Mouse (Mus musculus) liver, embryonic 16.5 days (tissue): ENCODE measurements at regions not wholly inside any gene's neighbourhood (a gene's known extent, or its start where the extent isn't known, plus 50 kb on each side); places are given as distances from the start of the nearest gene placed in this dataset.

Experiments
- ATAC-seq: fragments of 200-750 bp; cut with Nextera tagmentation; 2 replicates; pipeline ENCODE4 v1.8.0; 2017; ENCODE audit warnings: low read depth, mild to moderate bottlenecking, moderate number of reproducible peaks, moderate library complexity
- H3K27ac ChIP-seq: fragments of 300-500 bp; sonication (generic); 2 replicates; pipeline ENCODE4 v1.5.1; 2014; ENCODE audit warnings: mild to moderate bottlenecking, low read length
- H3K27me3 ChIP-seq: fragments of 300-500 bp; sonication (generic); 2 replicates; pipeline ENCODE4 v1.6.1; 2014; ENCODE audit warnings: low read depth, low read length, mixed read lengths; ENCODE audit not compliant: control insufficient read depth, insufficient read depth
- H3K36me3 ChIP-seq: fragments of 300-500 bp; sonication (generic); 2 replicates; pipeline ENCODE4 v1.6.1; 2014; ENCODE audit warnings: mild to moderate bottlenecking; ENCODE audit not compliant: control insufficient read depth, insufficient read depth
- H3K4me1 ChIP-seq: fragments of 300-500 bp; sonication (generic); 2 replicates; pipeline ENCODE4 v1.6.1; 2014; ENCODE audit warnings: low read depth, low read length, mixed read lengths; ENCODE audit not compliant: control insufficient read depth
- H3K4me2 ChIP-seq: fragments of 300-500 bp; sonication (generic); 2 replicates; pipeline ENCODE4 v1.6.1; 2014; ENCODE audit warnings: low read depth, low read length, mixed read lengths
- H3K4me3 ChIP-seq: fragments of 300-500 bp; sonication (generic); 2 replicates; pipeline ENCODE4 v1.5.1; 2014; ENCODE audit warnings: low read depth, mild to moderate bottlenecking, low read length
- H3K9ac ChIP-seq: fragments of 300-500 bp; sonication (generic); 2 replicates; pipeline ENCODE4 v1.6.1; 2014; ENCODE audit warnings: low read depth, low read length
- H3K9me3 ChIP-seq: fragments of 300-500 bp; sonication (generic); replicated peaks from 2 replicates; pipeline ENCODE4 v1.6.1; 2016; ENCODE audit warnings: low read length; ENCODE audit not compliant: control insufficient read depth
- WGBS: fragments of 180-500 bp; shearing (Covaris S2); extraction: QIAGEN DNeasy Blood & Tissue Kit; methylation state at CpG from one replicate; pipeline ENCODE4 v1.1.7; 2014; ENCODE audit not compliant: insufficient replicate concordance; 5-methylcytosine and 5-hydroxymethylcytosine counted together

GRCm38 (mm10) chr10:83914401-83915132, 191.9 kb downstream of the 1500009L16Rik start:
- Histone ChIP-seq H3K4me2 (no peak overlapping the region), H3K27ac (no peak overlapping the region), H3K4me1 (no peaks in the 10 kb centered on the region), H3K4me3 (no peak overlapping the region), H3K36me3 (no peaks in the 10 kb centered on the region), H3K27me3 (no peaks in the 10 kb centered on the region), H3K9ac (no peak overlapping the region), H3K9me3 (no peaks in the 10 kb centered on the region)
- WGBS, result 26% methylated on average over 12 of the region's 12 CpGs
- no peak for ATAC-seq

DNA sequence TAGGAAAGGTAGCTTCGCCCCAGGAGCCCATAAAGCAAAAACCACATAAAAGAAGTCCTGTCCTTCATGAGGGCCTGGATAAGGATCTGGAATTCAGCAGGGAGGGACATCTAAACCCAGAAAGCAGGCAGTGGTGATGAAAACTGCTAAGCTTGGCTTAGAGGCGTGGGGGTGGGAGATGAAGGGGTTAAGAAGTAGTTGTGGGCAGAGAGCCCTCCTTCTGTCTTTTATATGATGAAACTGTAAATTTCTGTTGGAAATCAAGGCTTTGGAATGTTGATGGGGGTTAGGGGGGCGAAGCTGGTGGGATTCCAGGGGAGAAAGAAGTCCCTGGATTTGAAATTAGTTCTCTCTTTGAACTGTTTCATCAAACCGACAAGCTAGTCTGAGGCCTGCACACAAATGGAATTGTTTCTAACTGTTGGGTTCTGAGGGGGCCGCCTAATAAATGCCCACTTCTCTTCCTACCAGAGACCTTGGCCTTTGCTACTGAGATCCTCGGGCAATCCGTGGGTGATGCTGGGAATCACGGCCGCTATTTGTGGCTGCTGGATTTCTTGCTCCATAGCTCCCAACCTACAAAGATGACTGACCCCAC, 192.6 kb downstream of the 1500009L16Rik start:
- ATAC-seq, result no peak
- Histone ChIP-seq H3K27ac (no peak overlapping the region), H3K9me3 (no peaks in the 10 kb centered on the region), H3K4me2 (no peak overlapping the region), H3K36me3 (no peaks in the 10 kb centered on the region), H3K9ac (no peak overlapping the region), H3K4me1 (no peaks in the 10 kb centered on the region), H3K4me3 (no peak overlapping the region), H3K27me3 (no peaks in the 10 kb centered on the region)
- WGBS, result 39% methylated on average over 9 of the region's 9 CpGs

GRCm38 (mm10) chr10:83926990-83927389, 204.3 kb downstream of the 1500009L16Rik start:
- H3K27ac ChIP-seq, result no peak overlapping the region
- no peaks in the 10 kb centered on the region for H3K4me1 ChIP-seq
- no peaks in the 10 kb centered on the region for H3K9me3 ChIP-seq
- no peak overlapping the region for H3K4me3 ChIP-seq
- ATAC-seq, result no peak
- 46% methylated on average over 4 of the region's 4 CpGs for WGBS
- no peaks in the 10 kb centered on the region for H3K36me3 ChIP-seq
- no peak overlapping the region for H3K9ac ChIP-seq
- H3K4me2 ChIP-seq, result no peak overlapping the region
- no peaks in the 10 kb centered on the region for H3K27me3 ChIP-seq

DNA sequence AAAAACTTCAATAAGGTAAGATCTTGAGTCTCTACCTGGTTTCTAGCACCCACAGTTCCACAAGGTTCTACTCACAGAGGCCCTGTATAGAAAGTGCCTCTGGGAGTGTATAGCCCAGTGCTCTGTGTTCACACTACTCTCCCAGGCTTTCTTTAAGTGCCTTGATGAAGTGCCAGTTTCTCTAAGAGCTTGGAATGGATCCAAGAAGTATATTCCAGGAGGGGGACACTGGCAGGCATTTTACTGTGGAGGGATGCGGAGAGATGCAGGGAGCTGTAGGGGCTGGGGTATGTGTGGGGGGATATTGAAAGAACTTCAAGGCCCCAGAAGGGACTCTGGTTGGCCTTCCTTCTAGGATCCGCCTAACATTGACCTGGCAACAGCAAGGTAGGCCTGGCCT, 204.9 kb downstream of the 1500009L16Rik start:
- H3K4me2 ChIP-seq, result no peak overlapping the region
- no peak overlapping the region for H3K4me3 ChIP-seq
- 67% methylated on average over 2 of the region's 2 CpGs for WGBS
- no peak overlapping the region for H3K27ac ChIP-seq
- no peaks in the 10 kb centered on the region for H3K27me3 ChIP-seq
- H3K4me1 ChIP-seq, result no peaks in the 10 kb centered on the region
- no peak for ATAC-seq
- H3K9me3 ChIP-seq, result no peaks in the 10 kb centered on the region
- no peak overlapping the region for H3K9ac ChIP-seq
- H3K36me3 ChIP-seq, result no peaks in the 10 kb centered on the region

DNA sequence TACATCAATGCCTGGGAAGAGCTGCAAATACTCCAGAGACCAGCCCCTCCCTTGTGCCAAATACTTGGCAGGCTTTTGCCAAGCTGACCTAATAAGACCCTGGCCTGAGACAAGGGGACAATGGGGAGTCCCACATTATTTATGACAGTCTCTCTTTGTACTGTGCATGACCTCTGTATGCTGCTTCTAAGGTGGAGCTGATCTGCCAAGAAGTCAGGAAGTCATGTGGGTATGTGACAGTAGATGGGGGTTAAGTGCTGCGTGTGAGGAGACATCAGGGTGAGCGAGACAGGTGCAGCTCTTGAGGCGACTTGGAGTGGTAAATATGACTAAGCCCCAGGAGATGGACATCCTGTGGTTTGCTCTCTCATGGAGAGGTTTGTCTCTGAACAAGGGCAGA, 209.1 kb downstream of the 1500009L16Rik start:
- H3K9me3 ChIP-seq, result no peaks in the 10 kb centered on the region
- WGBS, result 25% methylated on average over 3 of the region's 3 CpGs
- H3K4me3 ChIP-seq, result no peak overlapping the region

DNA sequence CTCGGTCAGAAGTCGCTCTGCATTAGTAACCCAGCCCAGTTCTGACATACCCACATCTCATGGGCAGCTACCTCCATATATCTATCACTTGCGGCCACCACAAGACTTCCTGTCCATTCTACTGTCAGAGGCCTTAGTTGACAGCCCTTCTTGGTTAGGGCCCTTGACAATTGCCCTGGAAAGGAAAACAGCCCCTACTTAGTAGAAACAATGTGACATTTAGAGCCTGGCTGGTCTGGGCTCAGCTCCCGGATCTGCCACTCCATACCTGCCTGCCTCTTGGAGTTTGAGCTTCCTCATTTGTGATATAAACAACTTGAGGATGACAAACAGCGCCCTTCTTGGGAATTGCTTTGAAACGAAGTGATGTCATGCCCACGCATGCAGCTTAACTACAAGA, 210.5 kb downstream of the 1500009L16Rik start:
- no peak overlapping the region for H3K4me3 ChIP-seq
- H3K36me3 ChIP-seq, result no peaks in the 10 kb centered on the region
- 30% methylated on average over 7 of the region's 7 CpGs for WGBS
- ATAC-seq, result no peak
- no peaks in the 10 kb centered on the region for H3K9me3 ChIP-seq
- no peak overlapping the region for H3K9ac ChIP-seq
- H3K27me3 ChIP-seq, result no peaks in the 10 kb centered on the region
- H3K27ac ChIP-seq, result no peak overlapping the region
- H3K4me2 ChIP-seq, result no peak overlapping the region
- no peaks in the 10 kb centered on the region for H3K4me1 ChIP-seq

More for the DNA sequence above, 209.1 kb downstream of the 1500009L16Rik start:
- H3K27ac ChIP-seq, result no peak overlapping the region
- no peaks in the 10 kb centered on the region for H3K36me3 ChIP-seq
- no peak for ATAC-seq
- no peaks in the 10 kb centered on the region for H3K27me3 ChIP-seq
- H3K9ac ChIP-seq, result no peak overlapping the region
- H3K4me1 ChIP-seq, result no peaks in the 10 kb centered on the region
- no peak overlapping the region for H3K4me2 ChIP-seq

DNA sequence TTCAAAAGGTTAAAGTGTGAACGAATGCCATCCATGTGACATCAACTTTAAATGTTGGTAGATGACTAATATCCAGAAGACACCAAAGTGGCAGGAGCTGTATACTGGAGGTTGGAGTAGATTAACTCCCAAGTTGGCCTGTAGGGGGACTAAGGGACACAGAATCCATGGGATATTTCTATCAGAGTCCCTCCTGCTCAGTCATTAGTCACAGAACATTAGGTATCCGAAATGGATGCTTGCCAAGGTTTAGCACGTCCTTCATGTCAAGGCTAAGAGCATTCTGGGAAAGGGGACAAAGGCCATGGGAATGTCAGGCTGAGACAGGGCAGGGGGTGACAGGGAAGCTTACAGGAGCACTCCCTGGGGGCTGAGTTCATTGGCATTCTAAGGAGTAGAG, 211.8 kb downstream of the 1500009L16Rik start:
- Histone ChIP-seq H3K9me3 (no peaks in the 10 kb centered on the region), H3K4me2 (no peak overlapping the region), H3K27me3 (no peaks in the 10 kb centered on the region), H3K4me1 (no peaks in the 10 kb centered on the region), H3K4me3 (no peak overlapping the region), H3K27ac (no peak overlapping the region), H3K36me3 (no peaks in the 10 kb centered on the region), H3K9ac (no peak overlapping the region)
- no peak for ATAC-seq
- WGBS, result 49% methylated on average over 3 of the region's 3 CpGs

GRCm38 (mm10) chr10:83937168-83937567, 214.5 kb downstream of the 1500009L16Rik start:
- no peak overlapping the region for H3K9ac ChIP-seq
- H3K9me3 ChIP-seq, result no peaks in the 10 kb centered on the region
- no peaks in the 10 kb centered on the region for H3K4me1 ChIP-seq
- no peaks in the 10 kb centered on the region for H3K36me3 ChIP-seq
- H3K27ac ChIP-seq, result no peak overlapping the region
- 25% methylated on average over 9 of the region's 9 CpGs for WGBS
- ATAC-seq, result no peak
- no peak overlapping the region for H3K4me3 ChIP-seq
- H3K4me2 ChIP-seq, result no peak overlapping the region
- H3K27me3 ChIP-seq, result no peaks in the 10 kb centered on the region

DNA sequence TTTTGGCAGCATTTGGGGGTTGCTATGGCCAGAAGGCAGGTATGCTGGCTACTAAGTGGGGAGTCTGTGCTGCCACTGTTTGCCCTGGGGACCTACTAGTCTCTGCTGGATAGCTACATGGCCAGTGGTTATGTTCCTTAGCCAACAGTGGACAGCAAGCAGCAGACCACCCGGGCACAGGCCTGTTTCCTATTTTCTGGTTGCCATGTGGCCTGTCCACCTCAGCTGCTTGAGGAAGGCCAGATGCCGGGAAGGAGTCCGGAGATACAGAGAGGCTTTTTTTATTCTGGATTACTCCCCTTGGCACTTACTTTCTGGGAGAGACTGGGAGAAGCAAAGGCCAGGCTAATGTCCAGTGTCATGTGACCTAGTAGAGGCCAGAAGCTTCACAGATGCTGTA, 219.4 kb downstream of the 1500009L16Rik start:
- no peak overlapping the region for H3K4me2 ChIP-seq
- H3K27ac ChIP-seq, result no peak overlapping the region
- no peaks in the 10 kb centered on the region for H3K9me3 ChIP-seq
- H3K4me1 ChIP-seq, result peaks cover 10% of the 10 kb centered on the region
- no peak for ATAC-seq
- H3K27me3 ChIP-seq, result no peaks in the 10 kb centered on the region
- WGBS, result 57% methylated on average over 3 of the region's 3 CpGs
- no peak overlapping the region for H3K4me3 ChIP-seq
- no peak overlapping the region for H3K9ac ChIP-seq
- H3K36me3 ChIP-seq, result no peaks in the 10 kb centered on the region
